Mouse (Mus musculus) adrenal gland, adult (tissue): ENCODE results near the gene Cacng1.
A peak's percentile ranks its signal among the peaks of the same experiment; 100 is the strongest.

Source experiments
- DNase-seq, 2 experiments: peaks; one replicate each; pipeline ENCODE4 v3.0.0; 2022 to 2023; ENCODE audit warnings: low spot score in 1 of 2; ENCODE audit not compliant: inconsistent age in 2 of 2

Cacng1 gene

GRCm38 (mm10) chr11:107710379-107710778, 5.9 kb downstream of the Cacng1 start:
- no peak for DNase-seq

- DNase-seq, result no peak
These were observed 8.3 kb downstream of the Cacng1 start for GRCm38 (mm10) chr11:107707897-107708610.

- no peak for DNase-seq
These were observed 10.7 kb downstream of the Cacng1 start for GRCm38 (mm10) chr11:107705476-107706074.

- DNase-seq, result no peak
These were observed 11.3 kb downstream of the Cacng1 start for GRCm38 (mm10) chr11:107705060-107705459.

- peak; percentile 26 to 55 for DNase-seq
These were observed 12.8 kb downstream of the Cacng1 start for GRCm38 (mm10) chr11:107703272-107704134.

- DNase-seq, result no peak
These were observed 16.4 kb downstream of the Cacng1 start for GRCm38 (mm10) chr11:107699967-107700366.

GRCm38 (mm10) chr11:107693338-107693737, 23.0 kb downstream of the Cacng1 start:
- no peak for DNase-seq

- DNase-seq, result no peak
These were observed 24.8 kb downstream of the Cacng1 start for GRCm38 (mm10) chr11:107691569-107691968.

GRCm38 (mm10) chr11:107688480-107688879, 27.8 kb downstream of the Cacng1 start:
- no peak for DNase-seq

- no peak for DNase-seq
These were observed 30.0 kb downstream of the Cacng1 start for GRCm38 (mm10) chr11:107686290-107686689.

- DNase-seq, result no peak
These were observed 32.5 kb downstream of the Cacng1 start for GRCm38 (mm10) chr11:107683544-107684465.

GRCm38 (mm10) chr11:107682694-107683355, 33.5 kb downstream of the Cacng1 start:
- DNase-seq, result no peak

GRCm38 (mm10) chr11:107676207-107676940, 39.9 kb downstream of the Cacng1 start:
- DNase-seq, result no peak

- peak; percentile 31 to 74 for DNase-seq
These were observed 41.1 kb downstream of the Cacng1 start for GRCm38 (mm10) chr11:107675246-107675645.

GRCm38 (mm10) chr11:107674601-107675000, 41.7 kb downstream of the Cacng1 start:
- DNase-seq, result peak in 1 of 2 experiments; percentile 62

- peak; percentile 72 to 75 for DNase-seq
These were observed 42.3 kb downstream of the Cacng1 start for GRCm38 (mm10) chr11:107674006-107674405.

GRCm38 (mm10) chr11:107668977-107669376, 47.3 kb downstream of the Cacng1 start:
- peak in 1 of 2 experiments; percentile 34 for DNase-seq

GRCm38 (mm10) chr11:107668223-107668622, 48.1 kb downstream of the Cacng1 start:
- DNase-seq, result no peak

- DNase-seq, result no peak
These were observed 48.8 kb downstream of the Cacng1 start for GRCm38 (mm10) chr11:107667542-107667941.
